Mouse (Mus musculus) ES-Bruce4 (cell line): ENCODE measurements at regions not wholly inside any gene's neighbourhood (a gene's known extent, or its start where the extent isn't known, plus 50 kb on each side); places are given as distances from the start of the nearest gene placed in this dataset.

Source experiments
- H3K27ac ChIP-seq: 2 replicates; pipeline ENCODE4 v1.5.1; 2012; ENCODE audit warnings: low read length, inconsistent platforms; ENCODE audit not compliant: insufficient read depth
- H3K27me3 ChIP-seq: 2 replicates; pipeline ENCODE4 v1.6.1; 2012; ENCODE audit warnings: mild to moderate bottlenecking, low read length, inconsistent platforms; ENCODE audit not compliant: control insufficient read depth, poor library complexity, insufficient read depth, severe bottlenecking
- H3K36me3 ChIP-seq: 2 replicates; pipeline ENCODE4 v1.6.1; 2012; ENCODE audit warnings: inconsistent platforms, mild to moderate bottlenecking, low read length, moderate library complexity; ENCODE audit not compliant: control insufficient read depth, poor library complexity, insufficient read depth, severe bottlenecking
- H3K4me1 ChIP-seq: one replicate; pipeline ENCODE4 v1.8.1; 2011; ENCODE audit warnings: low read length; ENCODE audit not compliant: control insufficient read depth, insufficient read depth
- H3K4me3 ChIP-seq: 2 replicates; pipeline ENCODE4 v1.5.1; 2011; ENCODE audit warnings: low read depth, mild to moderate bottlenecking, low read length
- H3K9ac ChIP-seq: 2 replicates; pipeline ENCODE4 v1.6.1; 2012; ENCODE audit warnings: low read depth, mild to moderate bottlenecking, inconsistent platforms; ENCODE audit not compliant: poor library complexity, severe bottlenecking
- H3K9me3 ChIP-seq: replicated peaks from 2 replicates; pipeline ENCODE4 v1.6.1; 2012; ENCODE audit warnings: mild to moderate bottlenecking, low read length, inconsistent platforms; ENCODE audit not compliant: control insufficient read depth, poor library complexity, insufficient read depth, severe bottlenecking
- CTCF ChIP-seq: IDR thresholded peaks from one replicate; pipeline ENCODE4 v1.8.1; 2011; ENCODE audit warnings: low read depth, low read length
- EP300 ChIP-seq: IDR thresholded peaks from 2 replicates; pipeline ENCODE4 v1.6.1; 2011; ENCODE audit warnings: low read depth, low read length; ENCODE audit not compliant: insufficient read depth
- POLR2A ChIP-seq: IDR thresholded peaks from one replicate; pipeline ENCODE4 v1.8.1; 2011; ENCODE audit warnings: low read length; ENCODE audit not compliant: insufficient read depth

- H3K27me3 ChIP-seq = no peaks in the 10 kb centered on the region
- no peaks in the 10 kb centered on the region for H3K9me3 ChIP-seq
- no peaks in the 10 kb centered on the region for H3K4me1 ChIP-seq
- TF ChIP-seq EP300 = no peak
- no peak for TF ChIP-seq CTCF
- no peak for TF ChIP-seq POLR2A
- no peaks in the 10 kb centered on the region for H3K36me3 ChIP-seq
- H3K27ac ChIP-seq = no peak overlapping the region
- no peak overlapping the region for H3K9ac ChIP-seq
- H3K4me3 ChIP-seq = no peak overlapping the region
Observed at GRCm38 (mm10) chr6:99940118-99940517, 213.9 kb upstream of the Prok2 start.

GRCm38 (mm10) chr6:99939382-99939781, 213.2 kb upstream of the Prok2 start:
- TF ChIP-seq POLR2A (no peak), EP300 (no peak)
- no peaks in the 10 kb centered on the region for H3K36me3 ChIP-seq
- H3K4me1 ChIP-seq = no peaks in the 10 kb centered on the region
- no peaks in the 10 kb centered on the region for H3K27me3 ChIP-seq
- no peak overlapping the region for H3K9ac ChIP-seq
- H3K9me3 ChIP-seq = no peaks in the 10 kb centered on the region
- no peak overlapping the region for H3K27ac ChIP-seq
- no peak overlapping the region for H3K4me3 ChIP-seq

GRCm38 (mm10) chr6:99938949-99939348, 212.8 kb upstream of the Prok2 start:
- no peaks in the 10 kb centered on the region for H3K36me3 ChIP-seq
- H3K27me3 ChIP-seq = no peaks in the 10 kb centered on the region
- no peak overlapping the region for H3K9ac ChIP-seq
- no peak overlapping the region for H3K27ac ChIP-seq
- TF ChIP-seq CTCF = no peak
- no peaks in the 10 kb centered on the region for H3K9me3 ChIP-seq
- H3K4me1 ChIP-seq = no peaks in the 10 kb centered on the region
- H3K4me3 ChIP-seq = no peak overlapping the region

- H3K9me3 ChIP-seq = no peaks in the 10 kb centered on the region
- TF ChIP-seq CTCF = no peak
- TF ChIP-seq POLR2A = no peak
- TF ChIP-seq EP300 = no peak
Observed at GRCm38 (mm10) chr6:99936716-99937115, 210.5 kb upstream of the Prok2 start.

GRCm38 (mm10) chr6:99935373-99935772, 209.2 kb upstream of the Prok2 start:
- Histone ChIP-seq H3K9ac (no peak overlapping the region), H3K4me3 (no peak overlapping the region), H3K27ac (no peak overlapping the region), H3K4me1 (no peaks in the 10 kb centered on the region), H3K36me3 (no peaks in the 10 kb centered on the region), H3K27me3 (no peaks in the 10 kb centered on the region), H3K9me3 (peaks cover under 1% of the 10 kb centered on the region; the same call in 1 of the 2 replicates)
- TF ChIP-seq EP300 = no peak
- TF ChIP-seq POLR2A = no peak
- TF ChIP-seq CTCF = no peak

More at GRCm38 (mm10) chr6:99936716-99937115, 210.5 kb upstream of the Prok2 start:
- Histone ChIP-seq H3K27me3 (no peaks in the 10 kb centered on the region), H3K9ac (no peak overlapping the region), H3K27ac (no peak overlapping the region), H3K4me1 (no peaks in the 10 kb centered on the region), H3K4me3 (no peak overlapping the region), H3K36me3 (no peaks in the 10 kb centered on the region)

GRCm38 (mm10) chr6:99934394-99934793, 208.2 kb upstream of the Prok2 start:
- H3K9me3 ChIP-seq = peaks cover 3% of the 10 kb centered on the region; the same call in 1 of the 2 replicates
- no peaks in the 10 kb centered on the region for H3K4me1 ChIP-seq
- no peak overlapping the region for H3K4me3 ChIP-seq
- no peaks in the 10 kb centered on the region for H3K27me3 ChIP-seq
- H3K9ac ChIP-seq = no peak overlapping the region
- no peak overlapping the region for H3K27ac ChIP-seq
- no peaks in the 10 kb centered on the region for H3K36me3 ChIP-seq
- TF ChIP-seq POLR2A (no peak), CTCF (no peak), EP300 (no peak)
